Mouse (Mus musculus): ENCODE data around the gene Cep128. TPM values are rescaled to one million over a fixed set of nuclear protein-coding genes. Genes with fewer than 3 reads are reported as not detected.
A peak's percentile ranks its signal among the peaks of the same experiment; 100 is the strongest.

The Cep128 gene
- polyA plus RNA-seq, 1 experiment from 2014 or later, result 11.1 TPM

- ATAC-seq (ENCODE audit: insufficient number of reproducible peaks, low FRiP score, low TSS enrichment, low read depth), result no peak
- Histone ChIP-seq H3K4me1 (no peaks in the 10 kb centered on the region), H3K27ac (replicated peaks) (no peak overlapping the region), H3K36me3 (no peaks in the 10 kb centered on the region), H3K4me3 (replicated peaks) (no peak overlapping the region), H3K27me3 (no peaks in the 10 kb centered on the region), H3K9ac (no peak overlapping the region), H3K9me3 (replicated peaks) (no peaks in the 10 kb centered on the region), H3K4me2 (replicated peaks) (no peak overlapping the region)
- WGBS, result 83% methylated on average over 4 of the region's 4 CpGs
Measured at GRCm38 (mm10) chr12:91088271-91088670, 295.9 kb downstream of the Cep128 start.

GRCm38 (mm10) chr12:91085967-91086366, 298.2 kb downstream of the Cep128 start:
- no peak for ATAC-seq (ENCODE audit: insufficient number of reproducible peaks, low FRiP score, low TSS enrichment, low read depth)
- no peak overlapping the region for H3K9ac ChIP-seq
- no peaks in the 10 kb centered on the region for H3K36me3 ChIP-seq
- H3K27ac ChIP-seq (replicated peaks), result no peak overlapping the region
- 90% methylated on average over 9 of the region's 9 CpGs for WGBS
- H3K9me3 ChIP-seq (replicated peaks), result no peaks in the 10 kb centered on the region
- no peaks in the 10 kb centered on the region for H3K4me1 ChIP-seq
- H3K4me3 ChIP-seq (replicated peaks), result no peak overlapping the region
- H3K4me2 ChIP-seq (replicated peaks), result no peak overlapping the region
- no peaks in the 10 kb centered on the region for H3K27me3 ChIP-seq

DNA sequence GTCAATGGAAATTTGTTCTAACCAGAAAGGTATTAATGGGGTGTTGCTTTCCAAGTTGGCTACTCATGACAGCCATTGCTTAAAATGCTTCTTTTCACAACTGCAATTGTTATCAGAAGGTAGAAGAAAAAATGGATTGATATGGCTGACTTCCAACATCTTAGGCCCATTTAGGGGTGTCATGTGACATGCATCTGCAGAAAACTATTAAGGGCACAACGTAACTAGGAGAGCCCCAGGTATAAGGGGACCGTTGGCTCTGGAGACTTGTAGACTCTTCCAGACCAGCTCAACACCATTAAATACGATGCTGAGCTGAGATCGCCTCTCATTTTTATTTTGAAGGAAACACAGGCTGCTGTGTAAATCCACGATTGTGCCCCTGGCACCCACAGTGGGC, 308.6 kb downstream of the Cep128 start:
- WGBS, result 90% methylated on average over 5 of the region's 5 CpGs
- H3K27ac ChIP-seq (replicated peaks), result no peak overlapping the region
- H3K36me3 ChIP-seq, result no peaks in the 10 kb centered on the region
- H3K4me3 ChIP-seq (replicated peaks), result no peak overlapping the region
- ATAC-seq (ENCODE audit: insufficient number of reproducible peaks, low FRiP score, low TSS enrichment, low read depth), result no peak
- no peaks in the 10 kb centered on the region for H3K9me3 ChIP-seq (replicated peaks)
- H3K4me1 ChIP-seq, result no peaks in the 10 kb centered on the region
- H3K27me3 ChIP-seq, result no peaks in the 10 kb centered on the region
- H3K4me2 ChIP-seq (replicated peaks), result no peak overlapping the region
- no peak overlapping the region for H3K9ac ChIP-seq

- WGBS, result 85% methylated on average over 2 of the region's 2 CpGs
- H3K9me3 ChIP-seq (replicated peaks), result no peaks in the 10 kb centered on the region
- H3K4me3 ChIP-seq (replicated peaks), result no peak overlapping the region
Measured at GRCm38 (mm10) chr12:91070551-91071045, 313.6 kb downstream of the Cep128 start.

GRCm38 (mm10) chr12:91067083-91067441, 317.1 kb downstream of the Cep128 start:
- Histone ChIP-seq H3K9me3 (replicated peaks) (no peaks in the 10 kb centered on the region), H3K36me3 (no peaks in the 10 kb centered on the region)

More at GRCm38 (mm10) chr12:91070551-91071045, 313.6 kb downstream of the Cep128 start:
- H3K27me3 ChIP-seq, result no peaks in the 10 kb centered on the region
- no peak overlapping the region for H3K9ac ChIP-seq
- H3K36me3 ChIP-seq, result no peaks in the 10 kb centered on the region
- H3K27ac ChIP-seq (replicated peaks), result no peak overlapping the region
- no peaks in the 10 kb centered on the region for H3K4me1 ChIP-seq
- ATAC-seq (ENCODE audit: insufficient number of reproducible peaks, low FRiP score, low TSS enrichment, low read depth), result no peak
- no peak overlapping the region for H3K4me2 ChIP-seq (replicated peaks)

GRCm38 (mm10) chr12:91066286-91067082, 317.7 kb downstream of the Cep128 start:
- no peak overlapping the region for H3K27ac ChIP-seq (replicated peaks)
- ATAC-seq (ENCODE audit: insufficient number of reproducible peaks, low FRiP score, low TSS enrichment, low read depth), result no peak
- H3K4me2 ChIP-seq (replicated peaks), result no peak overlapping the region
- H3K9ac ChIP-seq, result no peak overlapping the region
- no peaks in the 10 kb centered on the region for H3K36me3 ChIP-seq
- H3K4me1 ChIP-seq, result no peaks in the 10 kb centered on the region
- no peak overlapping the region for H3K4me3 ChIP-seq (replicated peaks)
- no peaks in the 10 kb centered on the region for H3K9me3 ChIP-seq (replicated peaks)
- WGBS, result 48% methylated on average over 5 of the region's 5 CpGs
- no peaks in the 10 kb centered on the region for H3K27me3 ChIP-seq

More at GRCm38 (mm10) chr12:91067083-91067441, 317.1 kb downstream of the Cep128 start:
- no peak overlapping the region for H3K27ac ChIP-seq (replicated peaks)
- ATAC-seq (ENCODE audit: insufficient number of reproducible peaks, low FRiP score, low TSS enrichment, low read depth), result no peak
- H3K4me3 ChIP-seq (replicated peaks), result no peak overlapping the region
- no peaks in the 10 kb centered on the region for H3K4me1 ChIP-seq
- no peak overlapping the region for H3K4me2 ChIP-seq (replicated peaks)
- 52% methylated on average over 2 of the region's 2 CpGs for WGBS
- no peak overlapping the region for H3K9ac ChIP-seq
- no peaks in the 10 kb centered on the region for H3K27me3 ChIP-seq

- Histone ChIP-seq H3K9ac (no peak overlapping the region), H3K4me1 (no peaks in the 10 kb centered on the region), H3K9me3 (replicated peaks) (no peaks in the 10 kb centered on the region), H3K4me2 (replicated peaks) (no peak overlapping the region), H3K27ac (replicated peaks) (no peak overlapping the region), H3K36me3 (no peaks in the 10 kb centered on the region), H3K27me3 (no peaks in the 10 kb centered on the region), H3K4me3 (replicated peaks) (no peak overlapping the region)
- ATAC-seq (ENCODE audit: insufficient number of reproducible peaks, low FRiP score, low TSS enrichment, low read depth), result no peak
- 75% methylated on average over 3 of the region's 3 CpGs for WGBS
Measured at GRCm38 (mm10) chr12:91065423-91065822, 318.8 kb downstream of the Cep128 start.

DNA sequence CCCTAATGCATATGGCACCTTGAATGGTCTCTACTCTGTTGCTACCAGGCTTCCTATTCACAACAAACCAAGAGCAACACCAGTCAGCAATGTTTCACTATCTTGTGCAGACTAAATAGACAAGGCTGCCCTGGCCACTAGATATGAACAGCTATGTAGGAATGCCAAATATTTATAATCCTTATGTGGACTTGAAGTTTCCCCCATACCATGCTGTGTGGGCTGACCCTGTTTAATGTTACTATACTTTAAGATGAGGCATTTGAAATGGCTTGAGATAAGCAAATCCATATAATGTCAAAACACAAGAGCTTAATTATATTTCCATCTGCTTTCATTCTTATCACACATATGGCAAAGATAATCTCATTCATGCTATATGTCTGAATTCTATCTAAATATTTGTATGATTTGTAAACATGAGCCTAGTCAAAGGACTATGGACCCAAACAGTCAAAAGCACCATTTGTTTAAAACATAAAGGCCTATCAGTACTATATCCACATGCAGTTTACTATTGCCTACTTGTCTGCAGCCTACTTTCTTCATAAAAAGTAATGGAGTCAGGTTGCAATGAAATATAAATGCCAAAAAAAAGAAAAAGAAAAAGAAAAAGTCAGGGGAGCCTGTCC, 319.7 kb downstream of the Cep128 start:
- H3K36me3 ChIP-seq, result no peaks in the 10 kb centered on the region
- no peaks in the 10 kb centered on the region for H3K27me3 ChIP-seq
- no peak overlapping the region for H3K27ac ChIP-seq (replicated peaks)
- no peak overlapping the region for H3K9ac ChIP-seq
- H3K4me1 ChIP-seq, result no peaks in the 10 kb centered on the region
- H3K4me3 ChIP-seq (replicated peaks), result no peak overlapping the region
- ATAC-seq (ENCODE audit: insufficient number of reproducible peaks, low FRiP score, low TSS enrichment, low read depth), result no peak
- H3K9me3 ChIP-seq (replicated peaks), result no peaks in the 10 kb centered on the region
- no peak overlapping the region for H3K4me2 ChIP-seq (replicated peaks)

- H3K4me1 ChIP-seq, result no peaks in the 10 kb centered on the region
- no peak overlapping the region for H3K4me3 ChIP-seq (replicated peaks)
- no peaks in the 10 kb centered on the region for H3K9me3 ChIP-seq (replicated peaks)
- H3K27ac ChIP-seq (replicated peaks), result no peak overlapping the region
- no peak for ATAC-seq (ENCODE audit: insufficient number of reproducible peaks, low FRiP score, low TSS enrichment, low read depth)
- H3K9ac ChIP-seq, result no peak overlapping the region
- no peaks in the 10 kb centered on the region for H3K36me3 ChIP-seq
- whole genome bisulfite sequencing, result 83% methylated on average over 4 of the region's 4 CpGs
- no peak overlapping the region for H3K4me2 ChIP-seq (replicated peaks)
- no peaks in the 10 kb centered on the region for H3K27me3 ChIP-seq
Measured at GRCm38 (mm10) chr12:91063337-91064015, 320.7 kb downstream of the Cep128 start.

DNA sequence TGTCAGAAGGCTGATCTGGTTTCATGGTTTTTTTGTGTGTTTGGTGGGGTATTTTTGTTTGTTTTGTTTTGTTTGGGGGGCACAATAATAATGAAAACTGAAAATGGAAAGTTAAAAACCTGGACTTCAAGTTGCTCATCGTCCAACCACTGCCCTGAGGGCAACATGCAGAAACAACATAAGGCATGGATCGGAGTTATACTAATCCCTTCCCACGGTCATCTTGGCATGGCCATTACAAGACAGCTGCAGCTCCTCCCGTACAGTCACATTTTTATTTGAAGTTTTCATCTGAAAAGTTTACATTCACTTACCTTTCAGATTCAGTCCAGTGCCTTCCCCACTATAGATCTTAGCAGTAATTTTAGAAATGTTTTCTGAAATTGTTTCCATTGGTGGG, 321.5 kb downstream of the Cep128 start:
- no peak overlapping the region for H3K27ac ChIP-seq (replicated peaks)
- 53% methylated on average over 4 of the region's 4 CpGs for WGBS
- H3K4me3 ChIP-seq (replicated peaks), result no peak overlapping the region
- no peak for ATAC-seq (ENCODE audit: insufficient number of reproducible peaks, low FRiP score, low TSS enrichment, low read depth)
- H3K27me3 ChIP-seq, result no peaks in the 10 kb centered on the region
- H3K4me1 ChIP-seq, result no peaks in the 10 kb centered on the region
- H3K9ac ChIP-seq, result no peak overlapping the region
- H3K9me3 ChIP-seq (replicated peaks), result no peaks in the 10 kb centered on the region
- no peak overlapping the region for H3K4me2 ChIP-seq (replicated peaks)
- H3K36me3 ChIP-seq, result no peaks in the 10 kb centered on the region

GRCm38 (mm10) chr12:91059704-91060318, 324.4 kb downstream of the Cep128 start:
- Histone ChIP-seq H3K36me3 (no peaks in the 10 kb centered on the region), H3K27ac (replicated peaks) (no peak overlapping the region), H3K9ac (no peak overlapping the region), H3K4me2 (replicated peaks) (no peak overlapping the region), H3K4me1 (no peaks in the 10 kb centered on the region), H3K9me3 (replicated peaks) (no peaks in the 10 kb centered on the region), H3K27me3 (no peaks in the 10 kb centered on the region), H3K4me3 (replicated peaks) (no peak overlapping the region)
- 0 out of 2 replicates have a peak, but pooled peaks have one; percentile 15 for ATAC-seq (ENCODE audit: insufficient number of reproducible peaks, low FRiP score, low TSS enrichment, low read depth)
- WGBS, result 68% methylated on average over 12 of the region's 12 CpGs

Measured in embryonic facial prominence, embryonic 15.5 days (tissue).